ENCODE assay signal across 8 mouse cellular contexts in genomic region chr19:5874391-5874968, GRCm38 (mm10). TPM values are rescaled to one million over a fixed set of nuclear protein-coding genes. Genes with fewer than 3 reads are reported as not detected.
A peak's percentile ranks its signal among the peaks of the same experiment; 100 is the strongest.
DNase-seq lines count a peak whose midpoint lies in the region; ATAC-seq and TF ChIP-seq lines count a peak whose summit lies in the region.

No protein-coding gene starts in this region.

- ATAC-seq in hindbrain, embryonic 13.5 days (ENCODE audit: low FRiP score): no peak; the same call in 1 of the 2 replicates
- ATAC-seq in midbrain, embryonic 14.5 days (ENCODE audit: low FRiP score, low TSS enrichment): peak; percentile 14; the same call in 1 of the 2 replicates
- no peak for ATAC-seq in frontal cortex, adult (ENCODE audit: low TSS enrichment)

- H3K36me3 ChIP-seq in kidney, adult 2 months (ENCODE audit: control insufficient read depth, insufficient read depth, low read length): no peaks in the 10 kb centered on the region
- peaks cover 16% of the 10 kb centered on the region for H3K36me3 ChIP-seq in hindbrain, embryonic 13.5 days
- H3K36me3 ChIP-seq in midbrain, embryonic 14.5 days (ENCODE audit: control insufficient read depth, insufficient read depth, low read length): peaks cover 12% of the 10 kb centered on the region; the same call in 1 of the 2 replicates

- H3K27me3 ChIP-seq in kidney, adult 2 months (replicated peaks; ENCODE audit: control insufficient read depth, insufficient read depth, low read length): no peaks in the 10 kb centered on the region
- H3K27me3 ChIP-seq in hindbrain, embryonic 13.5 days: no peaks in the 10 kb centered on the region
- H3K27me3 ChIP-seq in midbrain, embryonic 14.5 days (ENCODE audit: control insufficient read depth, insufficient read depth, low read length): no peaks in the 10 kb centered on the region

- 3% methylated on average over 13 of the region's 13 CpGs for WGBS in kidney, adult 2 months
- WGBS in hindbrain, embryonic 13.5 days: 11% methylated on average over 13 of the region's 13 CpGs
- WGBS in midbrain, embryonic 14.5 days: 9% methylated on average over 13 of the region's 13 CpGs

- H3K9ac ChIP-seq in hindbrain, embryonic 13.5 days: peak overlapping the region; percentile 85
- peak overlapping the region; percentile 77 for H3K9ac ChIP-seq in midbrain, embryonic 14.5 days (replicated peaks; ENCODE audit: low read length)

- peak overlapping the region; percentile 92 for H3K4me3 ChIP-seq in kidney, adult 2 months (ENCODE audit: insufficient read depth, low read depth, low read length)
- H3K4me3 ChIP-seq in hindbrain, embryonic 13.5 days: peak overlapping the region; percentile 75
- peak overlapping the region; percentile 75 for H3K4me3 ChIP-seq in midbrain, embryonic 14.5 days (replicated peaks; ENCODE audit: low read depth, low read length)

- peak overlapping the region; percentile 88 for H3K4me2 ChIP-seq in hindbrain, embryonic 13.5 days
- H3K4me2 ChIP-seq in midbrain, embryonic 14.5 days (ENCODE audit: low read length): peak overlapping the region; percentile 90

- TF ChIP-seq CTCF in kidney, adult 2 months (conservative IDR thresholded peaks at IDR 0.05; ENCODE audit: insufficient read depth, insufficient read length, low read depth, low read length): no peak

- peak overlapping the region; percentile 65 for H3K27ac ChIP-seq in kidney, adult 2 months (ENCODE audit: insufficient read depth, low read depth, low read length)
- H3K27ac ChIP-seq in hindbrain, embryonic 13.5 days: peak overlapping the region; percentile 70; the same call in 1 of the 2 replicates
- no peak overlapping the region; the same call in 1 of the 2 replicates for H3K27ac ChIP-seq in midbrain, embryonic 14.5 days (replicated peaks; ENCODE audit: low read depth, low read length)

- no peaks in the 10 kb centered on the region for H3K9me3 ChIP-seq in hindbrain, embryonic 13.5 days
- no peaks in the 10 kb centered on the region for H3K9me3 ChIP-seq in midbrain, embryonic 14.5 days (ENCODE audit: control insufficient read depth, low read length)

- no peak for DNase-seq in kidney, adult 2 months
- DNase-seq in kidney, postnatal 14 days: no peak
- peak; percentile 48 for DNase-seq in Muller cell, postnatal 12 days (ENCODE audit: inconsistent ontology term)
- DNase-seq in midbrain, embryonic 14.5 days: no peak
- no peak for DNase-seq in layer of hippocampus, postnatal 36 days
- no peak for DNase-seq in adrenal gland, postnatal 14 days

- H3K4me1 ChIP-seq in kidney, adult 2 months (ENCODE audit: control insufficient read depth, insufficient read depth, low read length): peaks cover 23% of the 10 kb centered on the region
- peaks cover 47% of the 10 kb centered on the region for H3K4me1 ChIP-seq in hindbrain, embryonic 13.5 days (replicated peaks)
- peaks cover 9% of the 10 kb centered on the region for H3K4me1 ChIP-seq in midbrain, embryonic 14.5 days (ENCODE audit: control insufficient read depth, insufficient read depth, low read length)

- TF ChIP-seq POLR2A in kidney, adult 2 months (IDR thresholded peaks at IDR 0.05; ENCODE audit: low read depth, low read length): no peak

RNA-seq across cellular contexts. Expression of gene Frmd8, which starts 0.6 kb away (rescaled TPM):
- 18.5 and 23.1 TPM in 2 replicates for polyA plus RNA-seq in kidney, adult 2 months (2012; rRNA removed)
- 17.5 and 19.3 TPM in 2 replicates for polyA plus RNA-seq in hindbrain, embryonic 13.5 days (2015; fragmentation: Nextera tagmentation; extraction: Ambion mirVana)
- 8.3 and 12.2 TPM in 2 replicates for polyA plus RNA-seq in midbrain, embryonic 14.5 days (2014; fragmentation: Nextera tagmentation; extraction: Ambion mirVana)
- total RNA-seq in layer of hippocampus, postnatal 36 days (2021): 10 to 100 TPM; 13.5 to 14.2 TPM
- total RNA-seq in adrenal gland, postnatal 14 days (2021): 26.0 and 34.5 TPM in 2 replicates

RNA-seq across cellular contexts. Expression of gene Slc25a45, which starts 3.1 kb away (rescaled TPM):
- 52.7 and 63.4 TPM in 2 replicates for polyA plus RNA-seq in kidney, adult 2 months (2012; rRNA removed)
- 2.6 and 2.8 TPM in 2 replicates for polyA plus RNA-seq in hindbrain, embryonic 13.5 days (2015; fragmentation: Nextera tagmentation; extraction: Ambion mirVana)
- polyA plus RNA-seq in midbrain, embryonic 14.5 days (2014; fragmentation: Nextera tagmentation; extraction: Ambion mirVana): 0.73 and 1.2 TPM in 2 replicates
- 1 to 10 TPM; 2.5 to 2.7 TPM for total RNA-seq in layer of hippocampus, postnatal 36 days (2021)
- 14.7 and 16.5 TPM in 2 replicates for total RNA-seq in adrenal gland, postnatal 14 days (2021)

RNA-seq across cellular contexts. Expression of gene Tigd3, which starts 19.5 kb away (rescaled TPM):
- 0.52 and 0.73 TPM in 2 replicates for polyA plus RNA-seq in kidney, adult 2 months (2012; rRNA removed)
- polyA plus RNA-seq in hindbrain, embryonic 13.5 days (2015; fragmentation: Nextera tagmentation; extraction: Ambion mirVana): 15.2 and 15.9 TPM in 2 replicates
- polyA plus RNA-seq in midbrain, embryonic 14.5 days (2014; fragmentation: Nextera tagmentation; extraction: Ambion mirVana): 9.9 and 10.8 TPM in 2 replicates
- total RNA-seq in layer of hippocampus, postnatal 36 days (2021): 1 to 10 TPM; 1.9 to 2.2 TPM
- 1.4 and 1.7 TPM in 2 replicates for total RNA-seq in adrenal gland, postnatal 14 days (2021)

RNA-seq across cellular contexts. Expression of gene Dpf2, which starts 38.3 kb away (rescaled TPM):
- polyA plus RNA-seq in kidney, adult 2 months (2012; rRNA removed): 71.5 and 79.7 TPM in 2 replicates
- 128 and 137 TPM in 2 replicates for polyA plus RNA-seq in hindbrain, embryonic 13.5 days (2015; fragmentation: Nextera tagmentation; extraction: Ambion mirVana)
- 96.6 and 108 TPM in 2 replicates for polyA plus RNA-seq in midbrain, embryonic 14.5 days (2014; fragmentation: Nextera tagmentation; extraction: Ambion mirVana)
- total RNA-seq in layer of hippocampus, postnatal 36 days (2021): 100 to 1,000 TPM in 1 of 2 experiments, 10 to 100 TPM in 1; 92.0 to 108 TPM
- 118 and 119 TPM in 2 replicates for total RNA-seq in adrenal gland, postnatal 14 days (2021)

RNA-seq across cellular contexts. Expression of gene Cdc42ep2, which starts 50.1 kb away (rescaled TPM):
- polyA plus RNA-seq in kidney, adult 2 months (2012; rRNA removed): 12.0 and 12.2 TPM in 2 replicates
- 11.5 and 12.4 TPM in 2 replicates for polyA plus RNA-seq in hindbrain, embryonic 13.5 days (2015; fragmentation: Nextera tagmentation; extraction: Ambion mirVana)
- 12.3 and 16.2 TPM in 2 replicates for polyA plus RNA-seq in midbrain, embryonic 14.5 days (2014; fragmentation: Nextera tagmentation; extraction: Ambion mirVana)
- 1 to 10 TPM; 4.4 to 5.5 TPM for total RNA-seq in layer of hippocampus, postnatal 36 days (2021)
- 9.6 and 9.7 TPM in 2 replicates for total RNA-seq in adrenal gland, postnatal 14 days (2021)

Comparison
In these comparisons a context has a peak if more than half of its experiments do, and no peak if none do; other contexts are left out.
1. RNA of gene Slc25a45, which starts 3.1 kb away (polyA plus RNA-seq): 52.7 to 63.4 TPM in kidney, adult 2 months; 2.6 to 2.8 TPM in hindbrain, embryonic 13.5 days and 0.73 to 1.2 TPM in midbrain, embryonic 14.5 days; every median in the first group is over 10 times any median in the second.
2. Peak in every context shown above with its lines, with median percentiles within 50 percentile points of each other: H3K4me3 ChIP-seq.